Mouse (Mus musculus): Measurements from ENCODE around the gene Mgat3. TPM values are rescaled to one million over a fixed set of nuclear protein-coding genes. Genes with fewer than 3 reads are reported as not detected.

The Mgat3 gene
- polyA plus RNA-seq, 1 experiment from 2014 or later, result 0.44 TPM

- Histone ChIP-seq H3K27ac (no peak overlapping the region), H3K4me3 (replicated peaks) (no peak overlapping the region), H3K4me1 (replicated peaks) (peaks cover 17% of the 10 kb centered on the region), H3K9ac (no peak overlapping the region), H3K4me2 (no peak overlapping the region), H3K27me3 (0 out of 2 replicates have a peak, but pooled peaks cover 6% of the 10 kb centered on the region), H3K36me3 (peaks cover 39% of the 10 kb centered on the region), H3K9me3 (replicated peaks) (no peaks in the 10 kb centered on the region)
- WGBS (ENCODE audit: insufficient replicate concordance), result 83% methylated on average over 11 of the region's 11 CpGs
- ATAC-seq (ENCODE audit: low read depth) (no peak), DNase-seq (no peak)
These were observed 10.2 kb upstream of the Mgat3 start for GRCm38 (mm10) chr15:80163274-80163673.

GRCm38 (mm10) chr15:80163716-80164115, 9.8 kb upstream of the Mgat3 start:
- no peak for DNase-seq
- Histone ChIP-seq H3K4me3 (replicated peaks) (no peak overlapping the region), H3K9ac (no peak overlapping the region), H3K36me3 (peaks cover 35% of the 10 kb centered on the region), H3K4me1 (replicated peaks) (peaks cover 12% of the 10 kb centered on the region), H3K27me3 (0 out of 2 replicates have a peak, but pooled peaks cover 6% of the 10 kb centered on the region), H3K9me3 (replicated peaks) (no peaks in the 10 kb centered on the region), H3K4me2 (no peak overlapping the region), H3K27ac (no peak overlapping the region)
- ATAC-seq (ENCODE audit: low read depth), result no peak
- whole genome bisulfite sequencing (ENCODE audit: insufficient replicate concordance), result 80% methylated on average over 4 of the region's 4 CpGs

- ATAC-seq (ENCODE audit: low read depth) (no peak), DNase-seq (no peak)
- Histone ChIP-seq H3K27me3 (peaks cover 18% of the 10 kb centered on the region), H3K36me3 (peaks cover 18% of the 10 kb centered on the region), H3K4me1 (replicated peaks) (no peaks in the 10 kb centered on the region), H3K4me3 (replicated peaks) (no peak overlapping the region), H3K9me3 (replicated peaks) (no peaks in the 10 kb centered on the region), H3K4me2 (no peak overlapping the region), H3K27ac (no peak overlapping the region), H3K9ac (no peak overlapping the region)
- WGBS (ENCODE audit: insufficient replicate concordance), result 57% methylated on average over 5 of the region's 5 CpGs
These were observed 8.1 kb upstream of the Mgat3 start for GRCm38 (mm10) chr15:80165396-80165795.

- DNase-seq (no peak), ATAC-seq (ENCODE audit: low read depth) (no peak)
- H3K9me3 ChIP-seq (replicated peaks), result no peaks in the 10 kb centered on the region
- H3K27me3 ChIP-seq, result peaks cover 58% of the 10 kb centered on the region
- H3K9ac ChIP-seq, result no peak overlapping the region
- no peaks in the 10 kb centered on the region for H3K36me3 ChIP-seq
- H3K4me2 ChIP-seq, result no peak overlapping the region
- peaks cover 19% of the 10 kb centered on the region for H3K4me1 ChIP-seq (replicated peaks)
- WGBS (ENCODE audit: insufficient replicate concordance), result 91% methylated on average over 1 of the region's 1 CpGs
- no peak overlapping the region for H3K4me3 ChIP-seq (replicated peaks)
- H3K27ac ChIP-seq, result no peak overlapping the region
These were observed 4.0 kb upstream of the Mgat3 start for GRCm38 (mm10) chr15:80169484-80169883.

GRCm38 (mm10) chr15:80170357-80170756, 3.2 kb upstream of the Mgat3 start:
- ATAC-seq (ENCODE audit: low read depth) (no peak), DNase-seq (no peak)
- WGBS (ENCODE audit: insufficient replicate concordance), result 38% methylated on average over 4 of the region's 4 CpGs
- no peak overlapping the region for H3K9ac ChIP-seq
- H3K4me3 ChIP-seq (replicated peaks), result no peak overlapping the region
- no peak overlapping the region for H3K4me2 ChIP-seq
- no peaks in the 10 kb centered on the region for H3K9me3 ChIP-seq (replicated peaks)
- peaks cover 19% of the 10 kb centered on the region for H3K4me1 ChIP-seq (replicated peaks)
- no peaks in the 10 kb centered on the region for H3K36me3 ChIP-seq
- peaks cover 67% of the 10 kb centered on the region for H3K27me3 ChIP-seq
- H3K27ac ChIP-seq, result no peak overlapping the region

- WGBS (ENCODE audit: insufficient replicate concordance), result 7% methylated on average over 8 of the region's 8 CpGs
- H3K9ac ChIP-seq, result no peak overlapping the region
These were observed 2.2 kb upstream of the Mgat3 start for GRCm38 (mm10) chr15:80171286-80171685.

GRCm38 (mm10) chr15:80171791-80172190, 1.7 kb upstream of the Mgat3 start:
- Histone ChIP-seq H3K9me3 (replicated peaks) (no peaks in the 10 kb centered on the region), H3K4me3 (replicated peaks) (no peak overlapping the region), H3K27me3 (peaks cover 81% of the 10 kb centered on the region), H3K4me2 (no peak overlapping the region), H3K4me1 (replicated peaks) (peaks cover 19% of the 10 kb centered on the region), H3K27ac (no peak overlapping the region), H3K36me3 (no peaks in the 10 kb centered on the region), H3K9ac (no peak overlapping the region)
- no peak for ATAC-seq (ENCODE audit: low read depth)
- no peak for DNase-seq
- 17% methylated on average over 6 of the region's 6 CpGs for WGBS (ENCODE audit: insufficient replicate concordance)

More at GRCm38 (mm10) chr15:80171286-80171685, 2.2 kb upstream of the Mgat3 start:
- ATAC-seq (ENCODE audit: low read depth) (no peak), DNase-seq (no peak)
- Histone ChIP-seq H3K9me3 (replicated peaks) (no peaks in the 10 kb centered on the region), H3K27me3 (peaks cover 77% of the 10 kb centered on the region), H3K36me3 (no peaks in the 10 kb centered on the region), H3K27ac (no peak overlapping the region), H3K4me2 (no peak overlapping the region), H3K4me3 (replicated peaks) (no peak overlapping the region), H3K4me1 (replicated peaks) (peaks cover 19% of the 10 kb centered on the region)

GRCm38 (mm10) chr15:80173781-80174597, 468 bp downstream of the Mgat3 start:
- Histone ChIP-seq H3K4me1 (replicated peaks) (peaks cover 19% of the 10 kb centered on the region), H3K9ac (peak overlapping the region; percentile 59), H3K4me3 (replicated peaks) (peak overlapping the region; percentile 60), H3K9me3 (replicated peaks) (no peaks in the 10 kb centered on the region), H3K27ac (no peak overlapping the region; the same call in 1 of the 2 replicates), H3K36me3 (no peaks in the 10 kb centered on the region), H3K4me2 (peak overlapping the region; percentile 63), H3K27me3 (peaks cover 89% of the 10 kb centered on the region)
- no peak for DNase-seq
- 3% methylated on average over 52 of the region's 60 CpGs for WGBS (ENCODE audit: insufficient replicate concordance)
- no peak for ATAC-seq (ENCODE audit: low read depth)

- no peak for DNase-seq
- H3K9ac ChIP-seq, result no peak overlapping the region
- ATAC-seq (ENCODE audit: low read depth), result no peak
- H3K27me3 ChIP-seq, result peaks cover 87% of the 10 kb centered on the region
- peak overlapping the region; percentile 63 for H3K4me2 ChIP-seq
- no peaks in the 10 kb centered on the region for H3K9me3 ChIP-seq (replicated peaks)
- no peak overlapping the region for H3K27ac ChIP-seq
- peak overlapping the region; percentile 60 for H3K4me3 ChIP-seq (replicated peaks)
- peaks cover 19% of the 10 kb centered on the region for H3K4me1 ChIP-seq (replicated peaks)
- H3K36me3 ChIP-seq, result no peaks in the 10 kb centered on the region
- 12% methylated on average over 5 of the region's 5 CpGs for WGBS (ENCODE audit: insufficient replicate concordance)
These were observed 1.0 kb downstream of the Mgat3 start for GRCm38 (mm10) chr15:80174598-80174875.

GRCm38 (mm10) chr15:80175316-80175715, 1.8 kb downstream of the Mgat3 start:
- Histone ChIP-seq H3K4me2 (no peak overlapping the region), H3K36me3 (no peaks in the 10 kb centered on the region)

GRCm38 (mm10) chr15:80175756-80176155, 2.2 kb downstream of the Mgat3 start:
- WGBS (ENCODE audit: insufficient replicate concordance), result 62% methylated on average over 6 of the region's 6 CpGs
- no peak overlapping the region for H3K9ac ChIP-seq
- peaks cover 26% of the 10 kb centered on the region for H3K4me1 ChIP-seq (replicated peaks)
- no peaks in the 10 kb centered on the region for H3K9me3 ChIP-seq (replicated peaks)
- no peak overlapping the region for H3K4me2 ChIP-seq
- DNase-seq (no peak), ATAC-seq (ENCODE audit: low read depth) (no peak)
- no peak overlapping the region for H3K27ac ChIP-seq
- no peak overlapping the region for H3K4me3 ChIP-seq (replicated peaks)
- no peaks in the 10 kb centered on the region for H3K36me3 ChIP-seq
- peaks cover 80% of the 10 kb centered on the region for H3K27me3 ChIP-seq

More at GRCm38 (mm10) chr15:80175316-80175715, 1.8 kb downstream of the Mgat3 start:
- Histone ChIP-seq H3K27me3 (peaks cover 84% of the 10 kb centered on the region), H3K4me3 (replicated peaks) (no peak overlapping the region), H3K4me1 (replicated peaks) (peaks cover 22% of the 10 kb centered on the region), H3K27ac (no peak overlapping the region), H3K9ac (no peak overlapping the region), H3K9me3 (replicated peaks) (no peaks in the 10 kb centered on the region)
- no peak for ATAC-seq (ENCODE audit: low read depth)
- no peak for DNase-seq
- 66% methylated on average over 9 of the region's 9 CpGs for WGBS (ENCODE audit: insufficient replicate concordance)

GRCm38 (mm10) chr15:80181561-80181960, 8.0 kb downstream of the Mgat3 start:
- ATAC-seq (ENCODE audit: low read depth) (no peak), DNase-seq (no peak)
- H3K9ac ChIP-seq, result no peak overlapping the region
- H3K27ac ChIP-seq, result peak overlapping the region; percentile 77
- no peak overlapping the region for H3K4me3 ChIP-seq (replicated peaks)
- no peak overlapping the region for H3K4me2 ChIP-seq
- peaks cover 24% of the 10 kb centered on the region for H3K27me3 ChIP-seq
- no peaks in the 10 kb centered on the region for H3K9me3 ChIP-seq (replicated peaks)
- H3K36me3 ChIP-seq, result 0 out of 2 replicates have a peak, but pooled peaks cover 3% of the 10 kb centered on the region
- 79% methylated on average over 7 of the region's 7 CpGs for WGBS (ENCODE audit: insufficient replicate concordance)
- H3K4me1 ChIP-seq (replicated peaks), result peaks cover 41% of the 10 kb centered on the region

Data from liver, embryonic 13.5 days (tissue).